Mouse (Mus musculus) thymus, adult 2 months (tissue): Measurements from ENCODE around the gene Araf.

Experiments used
- CTCF ChIP-seq: fragments of 200-500 bp; IDR thresholded peaks from 2 replicates; pipeline ENCODE4 v1.5.1; 2012; ENCODE audit warnings: mild to moderate bottlenecking, control low read depth, low read length, moderate library complexity, borderline replicate concordance; ENCODE audit not compliant: control insufficient read depth, poor library complexity, insufficient read depth; ENCODE audit errors: extremely low read depth
- POLR2A ChIP-seq: fragments of 200-500 bp; IDR thresholded peaks from 2 replicates; pipeline ENCODE4 v1.6.1; 2012; ENCODE audit warnings: mild to moderate bottlenecking, low read length, control low read depth, moderate library complexity; ENCODE audit not compliant: control insufficient read depth, poor library complexity, insufficient read depth; ENCODE audit errors: extremely low read depth

GRCm38 (mm10) chrX:20910074-20910473, 112.5 kb downstream of the Araf start:
- TF ChIP-seq CTCF (no peak), POLR2A (no peak)
